Mouse (Mus musculus): ENCODE measurements around the gene Brca1.
"Not testable (repeated sequence)": the region's sequence is repeated elsewhere in the genome, so short reads cannot be mapped to it uniquely, and the experiment has no call there.

Brca1 gene

DNA sequence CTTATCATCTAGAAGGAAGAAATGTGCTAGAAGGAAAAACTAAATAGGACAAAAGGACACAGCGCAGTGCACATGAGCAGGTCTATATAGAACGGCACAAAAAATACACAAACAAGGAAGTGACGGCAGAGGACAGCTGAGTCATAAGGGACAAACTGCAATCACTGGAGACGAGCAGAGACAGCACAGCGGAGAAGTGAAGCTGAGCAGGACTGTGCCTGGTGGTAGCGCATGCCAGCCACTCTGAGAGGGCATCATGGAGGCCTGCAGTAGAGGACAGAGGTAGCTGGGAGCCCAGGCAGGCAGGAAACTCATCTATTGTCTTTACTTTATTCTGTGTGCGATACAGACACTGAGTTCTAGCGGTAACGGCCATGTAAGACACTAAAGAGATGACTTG lies 8.2 kb downstream of the Brca1 start:
- no peak for DNase-seq (ENCODE audit: low spot score)

DNA sequence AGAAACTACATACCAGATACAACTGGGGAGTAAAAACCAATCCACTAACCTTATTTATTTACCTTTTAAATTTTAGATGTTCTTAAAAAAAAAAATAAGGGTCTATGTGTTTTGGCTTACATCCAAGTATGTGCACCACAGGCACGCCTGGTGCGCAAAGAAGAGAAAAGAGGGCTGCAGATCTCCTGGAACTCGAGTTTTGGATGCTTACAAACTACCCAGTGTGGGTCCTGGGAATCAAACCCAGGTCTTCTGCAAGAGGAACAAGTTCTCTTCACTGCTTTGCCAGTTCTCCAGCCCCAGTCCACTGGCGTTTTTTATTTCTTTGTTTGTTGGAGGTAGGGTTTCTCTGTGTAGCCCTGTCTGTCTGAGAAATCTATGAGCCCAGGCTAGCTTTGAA lies 25.1 kb downstream of the Brca1 start:
- DNase-seq (ENCODE audit: low spot score): no peak

DNA sequence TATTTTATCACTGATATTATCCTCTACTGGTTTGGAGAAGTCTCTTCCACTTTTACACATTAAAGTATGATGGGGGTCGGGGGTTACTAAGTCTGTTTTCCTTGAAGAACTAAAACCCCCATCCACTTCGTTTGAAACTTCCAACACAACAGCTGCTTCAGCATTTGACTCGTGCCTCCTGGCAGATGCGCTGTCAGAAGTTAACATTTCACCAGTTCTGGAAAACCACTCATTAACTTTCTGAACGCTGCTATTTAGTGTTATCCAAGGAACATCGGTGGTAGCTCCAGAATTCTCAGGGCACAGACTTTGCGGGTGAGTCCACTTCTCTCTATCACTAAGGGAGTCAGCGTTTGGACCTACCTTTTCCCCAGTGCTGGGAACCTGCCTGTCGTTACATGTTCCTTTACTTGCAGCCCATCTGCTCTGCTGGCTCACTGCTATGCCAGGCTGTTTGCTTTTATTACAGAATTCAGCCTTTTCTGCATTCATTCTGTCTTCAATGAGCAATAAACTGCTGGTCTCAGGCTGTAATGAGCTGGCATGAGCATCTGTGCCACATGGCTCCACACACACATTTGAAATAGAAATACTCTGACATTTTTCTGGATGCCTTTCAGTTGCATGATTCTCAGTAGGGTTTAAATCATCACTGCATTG lies 25.7 kb downstream of the Brca1 start:
- DNase-seq (ENCODE audit: low spot score): no peak

DNA sequence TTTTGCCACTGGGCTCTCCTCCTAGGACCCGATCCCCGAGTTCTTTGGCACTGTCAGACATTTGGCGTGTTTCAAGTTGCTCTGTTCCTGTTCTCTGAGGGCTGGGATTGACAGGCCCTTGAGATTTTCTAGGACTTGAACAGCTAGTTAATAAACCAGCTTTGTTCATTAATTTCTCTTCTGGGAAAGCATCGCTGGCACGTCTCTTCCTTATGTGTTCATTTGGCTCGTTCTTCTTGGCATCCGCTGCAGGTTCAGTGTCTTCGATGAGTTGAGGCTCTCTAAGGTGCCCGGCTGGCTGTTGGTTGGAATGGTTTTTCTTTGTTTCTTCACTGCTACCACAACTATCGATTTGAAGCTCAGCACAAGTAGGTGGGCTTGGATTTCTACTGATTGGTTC lies 26.7 kb downstream of the Brca1 start:
- DNase-seq (ENCODE audit: low spot score): no peak

DNA sequence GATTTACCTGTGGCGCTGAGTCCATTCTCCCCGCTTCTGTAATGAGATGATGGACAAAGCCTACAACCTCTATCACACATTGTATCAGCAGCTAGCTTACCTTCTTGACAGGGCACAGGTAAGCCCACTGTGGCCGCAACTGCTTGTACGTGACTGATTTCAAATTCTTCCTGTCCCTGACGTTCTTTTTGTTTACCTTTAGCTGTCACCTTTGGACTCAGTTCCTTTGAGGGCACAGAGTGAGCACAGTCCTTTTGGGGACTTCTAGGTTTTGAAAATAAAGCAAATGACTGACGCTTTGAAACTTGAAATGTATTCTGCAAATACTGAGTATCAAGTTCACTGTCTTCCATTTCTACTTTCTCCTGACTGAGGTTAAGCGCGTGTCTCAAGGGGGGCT lies 27.3 kb downstream of the Brca1 start:
- no peak for DNase-seq (ENCODE audit: low spot score)

DNA sequence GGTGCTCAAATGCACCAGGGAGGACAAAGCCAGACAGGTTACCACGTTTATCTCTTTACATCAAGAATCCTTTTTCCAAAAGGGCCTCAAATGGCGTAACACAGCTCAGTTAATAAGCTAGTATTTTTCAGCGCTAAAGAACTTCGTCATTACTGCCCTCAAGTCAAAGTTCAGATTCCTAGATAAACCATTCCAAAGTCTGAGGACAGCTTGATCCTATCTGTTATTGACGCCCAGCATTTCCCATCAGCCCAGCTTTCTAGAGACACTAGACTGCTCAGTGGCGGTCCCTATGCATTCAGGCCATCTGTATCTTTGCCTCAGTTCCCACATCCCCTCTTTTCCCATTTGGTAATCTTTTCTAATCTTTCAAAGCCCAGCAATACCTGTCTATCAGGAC lies 32.4 kb downstream of the Brca1 start:
- DNase-seq (ENCODE audit: low spot score): no peak

DNA sequence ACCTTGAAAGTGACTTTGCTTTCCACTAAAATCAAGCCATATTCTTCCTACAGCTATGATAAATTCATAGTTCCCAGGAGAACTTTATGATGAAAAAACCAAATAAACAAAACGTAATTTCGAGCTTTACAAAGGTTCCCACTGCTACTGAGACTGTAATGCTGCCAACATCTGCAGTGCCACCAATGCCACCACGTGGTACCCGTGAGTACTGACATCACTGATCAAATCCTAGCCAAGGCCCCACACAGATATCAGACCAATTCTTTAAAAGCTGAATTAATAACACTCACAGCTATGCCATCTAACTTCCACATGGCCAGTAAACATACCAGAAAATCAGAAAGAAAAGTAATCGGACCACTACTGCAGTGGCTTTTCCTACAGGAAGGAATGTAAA lies 32.8 kb downstream of the Brca1 start:
- DNase-seq (ENCODE audit: low spot score): peak; percentile 16

DNA sequence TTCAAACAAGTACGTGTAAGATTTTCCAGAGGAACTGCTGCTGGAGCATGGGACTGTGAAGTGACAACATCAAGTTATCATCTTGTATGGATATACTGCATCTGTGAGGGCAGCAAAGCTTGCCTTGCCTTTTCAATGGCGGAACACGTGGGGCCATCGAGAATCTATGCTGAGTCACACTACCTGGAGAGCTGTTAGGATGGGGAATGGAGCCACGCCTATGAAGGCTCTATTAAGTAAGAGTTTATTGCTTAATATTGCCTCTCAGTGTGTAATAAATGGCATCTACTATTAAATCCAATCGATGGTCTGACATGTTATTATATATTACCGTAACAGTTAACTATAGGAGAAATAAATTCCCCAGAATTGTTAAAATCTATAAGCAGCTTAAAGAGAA lies 44.7 kb downstream of the Brca1 start:
- DNase-seq (ENCODE audit: low spot score): no peak

DNA sequence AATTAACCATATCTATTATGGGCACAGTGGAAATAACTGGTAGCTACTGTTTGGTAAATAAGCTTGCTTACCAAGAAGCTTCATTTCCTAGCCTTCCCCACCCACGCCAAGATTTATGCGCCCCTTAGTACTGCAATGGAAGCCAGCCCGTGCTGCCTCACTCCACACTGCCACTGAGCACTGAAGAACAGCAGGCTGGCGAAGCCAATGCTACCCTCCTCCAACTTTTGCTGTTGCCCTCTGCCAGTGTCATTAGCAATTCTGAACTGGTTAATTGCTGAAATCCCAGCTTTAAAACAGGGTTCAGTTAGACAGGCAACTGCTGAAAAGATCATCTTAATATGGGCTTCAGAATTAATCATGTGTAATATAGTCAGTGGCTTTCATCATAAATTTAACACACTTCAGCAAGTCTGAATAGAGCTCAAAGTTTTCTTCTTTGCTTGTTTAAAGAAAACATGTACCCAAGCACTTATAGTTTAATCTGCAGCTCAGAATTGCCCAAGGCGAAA lies 45.4 kb downstream of the Brca1 start:
- DNase-seq (ENCODE audit: low spot score): no peak

DNA sequence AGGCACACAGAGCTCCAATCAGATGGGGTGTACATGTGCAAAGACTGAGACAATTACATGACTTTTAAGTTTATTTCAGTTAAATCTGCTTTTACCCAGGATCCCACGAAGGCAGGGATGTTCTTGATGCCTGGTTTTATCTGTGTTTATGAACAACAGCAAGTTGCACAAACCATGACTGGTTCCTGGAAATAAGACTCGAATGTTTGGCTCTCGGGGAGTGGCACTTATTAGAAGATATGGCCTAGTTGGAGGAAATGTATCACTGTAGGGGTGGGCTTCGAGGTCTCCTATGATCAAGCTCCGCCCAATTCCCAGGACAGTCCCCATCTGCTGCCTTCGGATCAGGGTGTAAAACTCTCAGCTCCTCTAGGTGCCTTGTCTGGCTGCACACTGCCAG lies 65.6 kb downstream of the Brca1 start:
- no peak for DNase-seq (ENCODE audit: low spot score)

DNA sequence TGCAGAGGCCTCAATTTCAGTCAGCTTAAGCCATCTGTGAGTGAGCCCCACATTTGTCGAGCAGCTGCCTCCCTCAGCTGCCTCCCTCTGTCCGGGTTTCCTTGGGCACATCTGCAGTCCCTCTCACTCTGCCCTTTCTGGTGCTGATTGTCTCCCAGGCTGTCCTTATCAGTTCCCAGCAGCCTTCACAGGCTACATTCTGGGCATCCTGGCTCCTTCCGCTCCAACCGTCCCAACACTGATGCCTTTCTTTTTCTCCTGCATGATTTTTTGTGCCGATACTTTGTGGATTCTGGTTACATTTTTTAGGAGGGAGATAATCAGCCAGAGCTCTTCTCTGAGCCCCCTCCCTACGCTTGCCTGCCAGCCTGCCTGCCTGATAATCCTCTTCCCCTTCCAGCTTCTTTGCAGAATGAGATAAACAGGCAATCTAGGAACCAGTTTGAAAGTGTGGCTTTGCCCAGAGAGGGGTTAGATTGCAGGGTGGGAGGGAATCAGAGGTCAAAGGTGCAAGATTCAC lies 66.2 kb downstream of the Brca1 start:
- no peak for DNase-seq (ENCODE audit: low spot score)

DNA sequence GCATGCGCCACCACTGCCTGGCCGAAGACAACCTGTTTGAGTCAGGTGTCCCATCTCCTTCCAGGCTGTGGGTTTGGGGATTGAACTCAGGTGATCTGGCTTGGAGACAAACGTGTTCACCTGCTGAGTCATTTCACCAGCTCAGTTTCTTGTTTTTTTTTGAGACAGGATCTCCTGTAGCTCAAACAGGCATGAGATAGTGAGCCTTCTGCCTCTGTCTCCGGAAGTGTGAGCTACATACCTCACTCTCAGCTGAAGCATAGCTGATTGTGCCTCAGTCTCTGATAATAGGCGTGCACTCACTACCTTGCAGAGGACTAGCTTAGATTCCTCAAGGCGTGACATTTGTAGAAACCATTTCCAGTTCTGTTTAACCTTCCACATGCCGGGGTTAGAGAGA lies 66.9 kb downstream of the Brca1 start:
- no peak for DNase-seq (ENCODE audit: low spot score)

DNA sequence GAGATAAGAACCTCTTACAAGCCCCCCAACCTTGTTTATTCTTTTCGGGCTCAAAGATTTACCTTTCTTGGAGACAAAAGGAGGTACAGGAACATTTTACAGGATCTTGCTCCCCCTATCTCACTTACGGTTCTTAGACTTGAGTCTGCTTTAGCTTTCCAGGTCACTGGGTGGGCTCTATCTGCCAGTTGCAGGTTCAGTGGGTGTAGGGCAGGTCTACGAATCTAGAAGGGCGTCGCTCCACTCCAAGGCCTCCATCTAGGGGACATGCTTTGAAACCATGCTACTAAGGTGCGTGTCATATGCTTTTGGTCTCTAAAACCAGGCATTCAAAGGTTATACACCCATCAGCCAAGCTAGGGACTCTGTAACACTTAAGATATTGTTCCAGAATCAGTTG lies 67.5 kb downstream of the Brca1 start:
- no peak for DNase-seq (ENCODE audit: low spot score)

DNA sequence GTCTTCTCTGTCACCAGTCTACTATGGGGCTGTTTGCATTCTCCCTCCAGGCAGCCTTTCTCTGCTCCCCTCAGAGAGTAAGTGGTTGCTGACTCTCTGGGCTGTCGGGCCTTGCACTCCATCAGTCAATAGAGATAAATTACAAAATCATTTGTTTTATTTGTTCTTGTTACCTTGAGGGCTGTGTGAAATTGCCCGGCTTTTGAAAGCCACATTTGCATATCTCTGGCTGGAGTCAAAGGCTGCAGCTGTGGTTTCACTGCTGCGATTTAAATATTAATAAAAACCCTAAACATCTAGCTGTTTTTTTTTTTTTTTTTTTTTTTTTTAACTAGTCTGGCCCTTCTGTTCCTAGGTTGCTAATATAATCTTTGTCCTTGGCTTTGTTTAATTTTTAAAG lies 68.0 kb downstream of the Brca1 start:
- DNase-seq (ENCODE audit: low spot score): no peak

DNA sequence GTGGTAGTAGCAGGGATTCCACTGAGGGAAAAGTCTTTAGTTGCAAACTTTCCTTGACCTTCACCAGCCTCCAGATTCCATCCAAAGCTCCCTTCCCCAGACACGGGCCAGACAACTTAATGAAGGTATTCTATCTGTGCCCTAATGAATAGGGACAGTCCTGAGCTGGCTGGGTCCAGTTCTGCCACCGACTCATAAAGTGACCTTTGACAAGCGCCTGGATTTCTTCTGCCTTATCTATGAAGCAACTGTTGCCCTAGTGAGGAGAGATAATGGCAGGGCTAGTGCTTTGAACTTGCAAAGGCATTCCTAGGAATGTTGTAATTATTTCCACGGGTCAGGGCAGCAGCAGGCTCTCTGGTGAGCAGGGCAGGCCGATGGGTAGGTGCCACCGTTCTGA lies 70.8 kb downstream of the Brca1 start:
- no peak for DNase-seq (ENCODE audit: low spot score)

DNA sequence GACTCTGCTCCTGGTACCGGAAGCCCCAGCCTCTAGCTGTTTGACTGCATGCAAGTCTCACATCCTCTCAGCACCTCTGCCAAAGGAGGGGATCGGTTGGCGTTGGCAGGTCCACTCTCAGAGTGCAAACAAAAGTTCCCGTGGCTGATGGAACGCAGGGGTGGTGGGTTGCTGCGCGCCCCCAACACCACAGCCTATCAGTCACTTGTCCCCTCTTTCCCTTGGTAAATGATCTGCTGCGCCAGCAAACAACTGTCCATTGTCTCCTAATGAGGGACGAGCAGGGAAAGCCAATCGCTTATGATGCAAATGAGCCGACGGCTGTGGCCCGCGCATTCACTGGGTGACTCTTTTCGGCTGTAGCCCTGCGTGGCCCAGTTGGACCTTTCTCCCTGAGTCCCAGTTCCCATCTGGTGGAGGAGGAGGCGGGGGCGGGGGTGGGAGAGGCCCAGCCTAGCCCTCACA lies 72.6 kb downstream of the Brca1 start:
- no peak for DNase-seq (ENCODE audit: low spot score)

DNA sequence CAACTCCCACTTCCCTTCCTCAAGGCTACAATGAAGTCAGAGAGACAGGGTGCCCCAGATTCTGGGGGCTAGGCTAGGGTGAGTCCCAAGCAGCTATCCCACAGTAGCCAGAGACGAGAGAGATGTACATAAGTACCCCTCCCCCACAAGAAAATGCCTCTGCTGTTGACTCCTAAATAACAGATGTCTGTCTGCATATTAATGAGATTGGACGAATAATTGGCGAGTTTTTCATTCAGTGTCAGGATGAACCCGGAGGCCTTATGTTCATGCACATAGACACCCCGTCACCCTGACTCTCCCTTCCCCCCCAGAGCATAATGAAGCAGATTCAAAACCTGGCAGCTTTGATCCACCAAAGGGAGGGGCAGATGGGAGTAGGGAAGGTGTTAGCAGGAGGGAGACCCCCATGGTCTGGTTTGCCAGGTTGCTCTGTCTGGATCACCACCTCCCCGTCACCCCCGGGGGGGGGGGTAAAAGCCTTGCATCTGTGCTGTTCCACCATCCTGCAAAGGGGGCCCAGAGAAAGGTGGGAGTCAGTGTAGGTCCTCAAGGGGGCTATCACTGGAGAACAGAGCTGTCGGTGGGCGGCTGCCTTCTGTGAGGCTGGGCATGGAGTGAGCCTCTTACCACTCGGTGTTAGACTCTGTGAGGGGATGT lies 74.1 kb downstream of the Brca1 start:
- no peak for DNase-seq (ENCODE audit: low spot score)

DNA sequence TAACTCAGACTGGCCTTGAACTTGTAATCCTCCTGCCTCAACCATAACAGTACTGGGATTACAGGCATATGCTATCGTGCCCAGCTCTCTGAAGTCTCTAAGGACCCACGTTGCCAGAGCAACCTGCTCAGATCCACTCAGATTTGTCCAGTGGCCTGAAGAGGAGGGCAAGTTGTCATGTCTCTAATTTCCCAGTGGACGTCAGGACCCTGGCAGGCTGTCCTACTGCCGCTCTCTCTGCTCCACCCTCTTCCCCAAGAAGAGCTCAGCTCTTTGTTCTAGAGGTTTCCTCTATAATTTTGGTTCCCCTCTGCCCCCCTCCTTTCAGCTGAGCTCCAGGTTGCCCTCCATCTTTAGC lies 74.6 kb downstream of the Brca1 start:
- no peak for DNase-seq (ENCODE audit: low spot score)

DNA sequence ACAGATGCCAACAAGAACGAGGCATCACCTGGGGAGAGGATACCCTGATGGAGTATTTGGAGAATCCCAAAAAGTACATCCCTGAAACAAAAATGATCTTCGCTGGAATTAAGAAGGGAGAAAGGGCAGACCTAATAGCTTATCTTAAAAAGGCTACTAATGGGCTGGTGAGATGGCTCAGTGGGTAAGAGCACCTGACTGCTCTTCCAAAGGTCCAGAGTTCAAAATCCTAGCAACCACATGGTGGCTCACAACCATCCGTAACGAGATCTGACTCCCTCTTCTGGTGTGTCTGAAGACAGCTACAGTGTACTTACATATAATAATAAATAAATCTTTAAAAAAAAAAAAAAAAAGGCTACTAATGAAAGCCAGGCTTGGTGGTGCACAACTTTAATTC lies 75.4 kb downstream of the Brca1 start:
- not testable (repeated sequence) for DNase-seq (ENCODE audit: low spot score)

DNA sequence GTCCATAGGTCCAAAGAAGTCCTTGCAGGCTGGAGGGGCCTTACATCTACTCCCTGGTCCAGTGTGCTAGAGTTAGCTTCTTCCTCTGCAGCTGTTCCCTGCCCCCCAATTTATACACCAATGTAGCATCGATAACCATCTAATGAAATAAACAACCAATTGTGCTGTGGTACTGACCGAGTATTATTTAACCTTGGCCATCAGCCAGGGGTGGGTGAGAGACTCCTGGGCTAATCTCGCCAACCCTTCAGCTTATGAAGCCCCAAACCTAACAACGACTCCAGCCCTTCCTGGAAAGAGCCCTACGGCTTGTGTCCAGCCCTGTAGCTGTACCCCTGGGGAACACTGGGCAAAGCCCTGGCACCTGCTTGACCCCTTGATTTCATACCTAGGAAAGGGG lies 77.5 kb downstream of the Brca1 start:
- no peak for DNase-seq (ENCODE audit: low spot score)

DNA sequence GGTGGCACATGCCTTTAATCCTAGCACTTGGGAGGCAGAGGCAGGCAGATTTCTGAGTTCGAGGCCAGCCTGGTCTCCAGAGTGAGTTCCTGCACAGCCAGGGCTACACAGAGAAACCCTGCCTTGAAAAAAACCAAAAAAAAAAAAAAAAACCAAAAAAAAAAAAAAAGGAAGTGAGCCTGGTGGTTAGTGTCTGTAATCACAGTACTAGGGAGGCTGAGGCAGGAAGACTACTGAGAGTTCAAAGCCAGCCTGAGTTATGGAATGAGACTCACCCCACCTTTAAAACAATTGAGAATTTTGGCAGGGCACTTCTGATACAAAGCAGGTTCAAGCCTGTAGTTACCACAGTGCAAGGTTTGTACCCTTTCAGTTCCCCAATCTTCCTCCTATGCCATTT lies 78.1 kb downstream of the Brca1 start:
- not testable (repeated sequence) for DNase-seq (ENCODE audit: low spot score)

DNA sequence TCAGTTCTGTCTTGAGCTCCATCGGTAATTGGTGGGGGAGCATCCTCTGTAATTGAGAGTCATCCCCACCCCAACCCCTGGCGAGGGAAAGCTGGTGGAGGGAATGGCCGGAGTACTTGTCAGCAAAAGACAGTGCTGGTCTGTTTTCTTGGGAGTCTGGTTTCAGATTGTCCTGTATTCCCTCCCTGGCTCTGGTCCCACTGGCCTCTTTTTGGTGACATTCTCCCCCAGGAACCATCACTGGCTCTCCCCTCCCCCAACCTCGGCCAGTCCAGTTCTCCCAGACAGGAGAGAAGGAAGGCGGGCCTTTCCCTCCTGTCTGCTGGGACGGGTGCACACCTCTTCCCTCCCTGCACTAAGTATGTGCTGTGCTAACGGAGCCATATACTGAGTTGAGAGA lies 79.4 kb downstream of the Brca1 start:
- no peak for DNase-seq (ENCODE audit: low spot score)

DNA sequence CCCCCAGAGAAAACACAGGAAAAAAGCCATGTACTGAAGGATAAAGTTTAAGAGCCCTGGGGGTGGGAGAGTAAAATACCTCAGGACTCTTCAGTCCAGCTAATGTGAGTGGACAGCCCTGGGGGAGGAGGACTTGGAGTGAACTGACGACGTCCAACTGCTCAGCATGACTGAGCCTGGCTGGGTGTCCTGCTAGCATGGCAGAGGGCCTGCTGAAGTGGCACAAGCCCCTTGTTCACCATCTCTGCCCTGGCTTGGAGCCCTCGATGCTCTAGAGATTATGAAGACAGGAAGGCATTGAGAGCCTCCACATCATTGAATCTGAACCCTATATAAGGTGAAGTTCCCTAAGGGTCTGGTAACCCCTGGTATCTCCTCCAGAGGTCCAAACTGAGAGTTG lies 79.8 kb downstream of the Brca1 start:
- DNase-seq (ENCODE audit: low spot score): no peak

DNA sequence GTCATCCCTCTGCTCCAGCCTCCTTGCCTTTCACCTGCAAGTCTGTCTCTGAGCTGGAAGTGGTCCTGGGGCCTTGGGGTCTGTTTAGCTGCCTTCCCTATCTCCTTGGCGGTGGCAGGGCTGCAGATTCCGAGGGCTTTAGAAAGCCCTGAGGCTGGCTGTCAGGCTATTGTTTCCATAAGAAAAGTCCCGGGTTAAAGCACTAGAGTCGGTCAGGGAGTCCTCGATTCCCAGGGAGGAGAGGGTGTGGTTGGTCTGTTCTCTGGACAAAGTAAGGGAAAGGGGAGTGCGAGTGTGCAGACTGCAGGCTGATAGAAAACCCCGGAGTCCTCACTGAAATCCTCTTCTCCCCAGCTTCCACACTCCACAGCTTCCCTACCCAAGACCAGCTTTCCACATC lies 81.5 kb downstream of the Brca1 start:
- DNase-seq (ENCODE audit: low spot score): no peak

Measured in ovary, postnatal 36 days (tissue).